Mouse (Mus musculus) adipocyte (in vitro differentiated cells): ENCODE measurements at regions not wholly inside any gene's neighbourhood (a gene's known extent, or its start where the extent isn't known, plus 50 kb on each side); places are given as distances from the start of the nearest gene placed in this dataset.

Experiments
- DNase-seq: peaks from one replicate; pipeline ENCODE4 v3.0.0-alpha.2; 2016; ENCODE audit warnings: low spot score

DNA sequence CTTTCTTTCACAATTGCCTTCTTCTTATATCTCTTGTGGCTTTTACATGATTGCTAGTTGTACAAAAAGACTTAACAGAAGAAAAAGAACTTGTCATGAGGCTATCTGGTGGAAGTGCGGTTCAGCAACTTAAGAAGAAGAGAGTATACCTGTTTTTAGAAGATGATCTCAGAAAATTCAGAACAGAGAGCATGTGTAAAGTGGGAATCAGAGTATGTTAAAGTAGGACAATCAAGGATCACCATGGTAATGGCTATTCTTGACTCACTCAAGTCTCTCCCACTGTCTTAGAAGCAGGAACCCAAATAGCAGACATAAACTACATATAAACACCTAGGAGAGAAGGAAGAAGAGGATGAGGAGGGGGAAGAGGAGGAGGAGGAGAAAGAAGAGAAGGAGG lies 857.9 kb upstream of the Nr2f1 start:
- no peak for DNase-seq

DNA sequence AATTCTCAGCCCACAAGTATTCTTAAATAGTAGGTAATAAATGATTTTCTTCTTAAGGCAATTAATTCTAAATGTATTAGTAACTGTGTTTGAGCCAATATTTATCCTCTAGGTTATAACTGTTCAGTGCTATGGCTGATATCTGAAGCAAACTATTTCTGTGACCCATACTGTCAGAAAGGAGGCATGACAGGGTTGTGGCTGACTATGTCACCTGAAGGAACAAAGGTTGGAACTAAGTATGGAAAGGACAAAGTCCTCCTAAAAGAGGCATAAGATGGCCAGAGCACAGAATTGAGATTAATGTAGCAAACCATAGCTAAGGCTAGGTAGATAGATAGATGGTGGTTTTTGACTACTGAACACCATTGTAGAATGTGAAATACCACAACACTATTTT lies 854.9 kb upstream of the Nr2f1 start:
- DNase-seq, result no peak

DNA sequence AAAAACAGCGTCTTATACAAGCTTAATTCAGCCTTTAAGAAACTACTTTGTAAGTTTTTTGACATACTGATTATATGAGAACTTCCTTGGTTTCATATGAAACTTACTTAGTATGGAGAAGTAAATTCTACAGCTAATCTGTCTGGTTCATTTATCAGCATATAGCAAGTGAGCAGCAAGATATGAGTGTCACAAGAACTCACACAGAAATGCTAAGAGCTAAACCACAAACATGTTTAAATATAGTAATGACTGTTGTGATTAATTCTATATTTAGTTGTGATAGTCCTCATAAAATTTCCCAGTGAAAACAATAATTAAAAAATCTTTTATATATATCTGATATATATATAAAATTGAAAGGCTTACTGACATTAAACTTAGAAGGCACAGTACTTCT lies 853.9 kb upstream of the Nr2f1 start:
- DNase-seq, result no peak

DNA sequence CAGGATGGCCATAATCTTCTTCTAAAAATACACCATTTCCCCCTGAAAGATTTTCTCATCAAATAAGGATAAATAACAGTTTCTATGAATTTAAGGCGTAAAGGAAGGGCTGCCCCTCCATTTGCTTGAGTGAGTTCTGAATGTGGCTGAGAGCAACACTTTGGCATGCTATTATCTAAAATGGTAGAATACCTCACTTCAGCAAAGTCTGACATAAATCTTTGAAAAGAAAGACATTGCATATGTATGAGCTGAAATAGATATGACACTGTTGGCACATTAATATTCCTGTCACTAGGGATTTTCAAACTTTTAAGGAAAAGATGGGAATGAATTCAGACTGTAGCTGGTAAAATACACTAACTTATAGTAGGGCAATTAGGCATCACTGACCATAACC lies 847.7 kb upstream of the Nr2f1 start:
- DNase-seq, result no peak

DNA sequence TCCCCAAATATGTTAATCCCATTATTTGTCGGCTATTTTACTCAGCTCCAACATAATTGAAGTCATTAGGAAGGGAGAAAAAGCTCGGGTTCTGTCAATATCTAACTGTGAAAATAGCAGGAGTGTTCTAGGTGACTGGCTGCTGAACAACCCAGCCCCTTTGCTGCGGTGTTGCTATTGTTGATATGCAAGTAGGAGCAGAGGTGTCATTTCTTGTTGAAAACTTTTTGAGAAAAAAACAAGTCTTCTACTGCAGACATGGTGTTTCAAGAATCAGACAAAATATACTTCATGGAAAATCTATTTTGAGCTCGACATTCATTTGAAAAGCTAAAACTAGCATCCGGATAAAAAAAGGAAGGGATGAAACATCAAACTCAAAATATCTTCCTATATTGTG lies 845.1 kb upstream of the Nr2f1 start:
- no peak for DNase-seq

DNA sequence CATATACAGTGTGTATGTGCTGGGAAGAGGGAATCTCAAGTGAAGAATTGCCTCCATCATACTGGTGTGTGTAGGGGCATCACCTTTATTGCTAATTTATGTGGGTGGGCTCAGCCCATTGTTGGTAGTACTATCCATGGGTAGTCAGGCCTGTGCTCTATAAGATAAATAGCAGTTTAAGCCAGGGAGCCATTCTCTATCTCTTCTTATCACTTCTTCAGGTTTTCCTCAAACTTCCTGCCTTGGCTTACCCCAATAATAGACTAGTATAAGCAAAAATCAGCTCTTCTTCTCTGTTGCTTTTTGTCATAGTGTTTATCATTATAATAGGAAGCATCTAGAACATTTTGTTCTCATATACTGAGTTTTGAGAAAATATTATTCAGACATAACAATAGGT lies 838.3 kb upstream of the Nr2f1 start:
- DNase-seq, result no peak

DNA sequence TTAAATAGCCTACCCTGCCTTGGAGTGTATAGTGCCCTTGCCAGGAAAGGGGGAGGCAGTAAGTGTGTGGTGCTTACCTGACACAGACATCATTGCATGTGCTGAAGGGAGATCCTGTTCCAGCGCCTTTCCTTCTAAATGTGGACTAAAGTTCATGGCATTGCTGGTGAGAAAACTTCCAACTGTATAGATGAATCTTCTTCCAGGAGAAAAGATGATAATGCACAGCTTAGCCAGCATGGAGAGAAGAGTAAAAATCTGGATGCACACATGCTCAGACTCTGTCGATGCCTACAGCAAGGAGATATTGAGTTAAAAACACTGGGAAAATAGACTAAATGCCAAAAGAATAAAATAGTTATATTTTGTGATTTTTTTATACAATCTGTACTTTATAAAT lies 835.7 kb upstream of the Nr2f1 start:
- DNase-seq, result no peak

DNA sequence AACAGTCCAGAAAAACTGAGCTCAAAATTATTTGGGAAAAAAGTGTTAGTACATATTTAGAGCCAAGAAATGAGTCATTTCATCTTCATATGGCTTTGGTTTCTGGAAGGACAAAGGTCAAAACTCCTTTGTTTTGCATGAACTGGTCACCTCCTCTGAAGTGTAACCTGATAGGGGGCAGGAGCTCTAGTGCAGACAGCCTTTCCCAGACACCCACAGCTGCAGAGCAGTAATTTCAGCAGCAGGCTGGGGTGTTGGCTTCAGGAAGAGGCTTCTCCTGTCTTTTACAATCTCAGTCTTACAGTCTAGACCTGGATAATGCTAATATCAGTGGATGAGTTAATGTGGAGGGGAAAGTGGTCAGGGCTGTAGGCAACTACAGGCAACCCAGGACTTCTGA lies 830.4 kb upstream of the Nr2f1 start:
- peak; percentile 54 for DNase-seq

DNA sequence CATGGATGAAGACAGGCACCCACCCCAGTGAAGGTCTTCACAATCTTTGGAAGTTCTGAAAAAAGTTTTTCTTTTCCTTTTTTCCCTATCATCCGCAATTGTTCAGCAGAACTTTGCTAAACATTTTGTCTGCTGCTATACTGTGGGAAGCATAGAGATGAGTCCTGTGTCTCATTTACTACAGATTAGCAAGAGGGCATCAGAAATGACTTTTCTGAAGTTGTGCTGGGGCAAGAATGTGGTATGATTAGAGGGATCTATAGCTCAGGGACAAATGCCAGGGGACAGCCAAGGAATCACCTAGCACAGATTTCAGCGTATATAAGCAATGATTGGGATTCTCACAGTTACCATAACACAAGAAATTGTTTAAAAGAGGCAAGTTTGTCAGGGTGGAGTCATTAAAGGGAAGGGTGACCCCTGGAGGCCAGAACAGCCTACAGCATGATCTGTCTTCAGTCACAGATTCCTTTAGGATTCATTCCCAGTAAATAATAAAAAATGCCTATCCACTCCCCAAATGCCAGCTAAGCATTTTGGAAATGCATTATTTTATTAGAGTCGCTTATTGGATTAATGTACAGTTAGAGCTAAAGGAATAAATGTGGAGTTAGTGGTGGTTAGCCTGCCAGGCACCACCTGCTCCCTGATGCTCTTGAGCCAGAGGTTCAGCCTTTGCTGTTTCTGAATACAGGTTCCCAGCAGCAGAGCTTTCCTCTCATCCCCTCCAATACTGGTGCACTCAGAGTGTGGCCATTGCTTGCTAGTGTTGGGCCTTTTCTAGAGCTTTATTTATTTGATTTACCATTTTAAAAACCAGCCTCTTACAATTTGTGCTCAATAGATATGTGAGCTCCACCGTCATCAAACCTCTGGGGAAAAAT lies 828.6 kb upstream of the Nr2f1 start:
- DNase-seq, result peak; percentile 64

DNA sequence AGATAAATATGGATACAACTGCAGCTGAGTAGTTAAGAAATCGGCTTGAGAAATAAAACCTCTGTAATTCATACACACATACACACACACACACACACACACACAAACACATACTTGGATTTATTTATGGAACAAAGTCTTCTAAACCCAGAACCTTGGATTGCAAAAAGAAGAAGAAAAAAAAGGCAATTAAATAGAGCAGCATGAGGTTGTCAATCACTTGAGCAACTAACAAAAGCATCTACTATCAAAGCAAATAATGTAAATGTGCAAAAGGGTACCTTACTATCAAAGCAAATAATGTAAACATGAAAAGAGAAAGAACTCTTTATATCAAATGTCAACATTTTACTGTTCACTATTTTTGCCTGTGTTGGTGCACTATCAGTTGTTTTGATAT lies 826.1 kb upstream of the Nr2f1 start:
- no peak for DNase-seq

DNA sequence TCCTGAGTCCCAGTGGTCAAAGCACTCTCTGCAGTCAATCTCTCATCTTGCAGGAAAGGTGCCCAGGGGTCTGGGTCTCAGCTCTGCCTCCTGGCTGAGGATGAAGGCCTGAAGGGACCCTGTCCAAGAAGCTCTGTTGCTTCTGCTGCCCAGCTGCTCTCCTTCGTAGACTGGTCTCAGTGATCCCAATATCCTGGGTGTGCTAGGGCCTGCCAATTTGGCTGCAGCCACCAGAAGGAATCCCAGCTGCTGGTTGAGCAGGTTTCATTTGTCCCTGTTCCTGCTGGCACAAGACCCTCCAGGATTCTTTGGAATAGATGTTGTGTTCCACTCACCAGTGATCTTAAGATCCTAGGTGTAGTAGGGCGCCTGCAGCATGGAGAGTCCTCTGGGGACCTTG lies 818.5 kb upstream of the Nr2f1 start:
- DNase-seq, result no peak

DNA sequence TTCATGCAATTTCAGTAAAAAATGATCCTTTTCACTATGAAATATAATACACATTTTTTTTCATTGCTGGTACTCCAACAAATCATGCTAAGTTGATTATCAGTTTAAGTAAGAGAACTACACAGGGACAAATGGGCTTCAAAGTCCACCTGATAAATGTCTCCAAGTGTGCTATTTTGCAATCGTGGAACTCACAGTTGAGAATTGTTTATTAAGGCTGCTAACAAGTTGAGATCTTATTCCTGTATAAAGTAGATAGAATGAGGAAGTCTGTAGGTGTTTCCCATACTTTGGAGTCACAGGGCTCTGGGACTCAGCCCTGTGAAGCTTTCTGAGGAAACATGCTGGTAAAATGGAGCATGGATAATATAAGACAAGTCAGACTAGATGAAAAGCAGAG lies 803.8 kb upstream of the Nr2f1 start:
- DNase-seq, result no peak

DNA sequence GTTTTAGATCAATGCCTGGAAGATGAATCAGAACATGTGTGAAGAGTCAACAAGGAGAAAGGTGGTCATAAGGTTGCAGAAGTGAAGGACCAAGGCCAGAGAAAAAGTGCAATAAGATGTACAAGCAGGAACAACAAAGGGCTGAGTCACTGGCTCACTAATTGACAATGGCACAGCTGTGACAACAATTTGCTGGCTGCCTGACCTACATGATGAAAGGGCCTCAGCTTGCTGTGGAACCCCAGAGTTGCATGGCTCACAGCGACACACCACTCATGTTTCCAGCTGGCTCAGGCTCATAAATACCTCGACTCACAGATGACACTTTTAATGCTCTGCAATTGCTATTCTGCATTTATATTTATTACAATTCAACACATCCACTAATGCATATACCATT lies 799.3 kb upstream of the Nr2f1 start:
- no peak for DNase-seq

DNA sequence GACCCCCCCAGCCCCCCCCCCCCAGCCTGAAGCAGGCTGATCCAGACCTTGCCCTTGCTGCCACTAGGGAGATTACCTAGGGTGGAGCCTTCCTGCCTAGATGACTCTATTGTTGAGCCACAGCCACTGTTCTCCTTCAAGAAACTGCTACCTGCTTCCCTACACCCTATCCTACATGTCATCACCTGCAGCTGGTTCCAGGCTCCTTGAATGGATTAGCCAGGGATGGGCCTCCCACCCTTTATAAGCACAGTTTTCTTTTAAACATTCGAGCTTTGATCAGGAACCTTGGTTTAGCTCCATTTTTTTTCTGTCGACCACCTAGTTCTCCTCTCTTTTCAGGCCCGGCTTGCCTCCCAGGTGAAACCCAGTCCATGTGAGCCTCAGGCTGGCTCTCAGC lies 792.8 kb upstream of the Nr2f1 start:
- no peak for DNase-seq

DNA sequence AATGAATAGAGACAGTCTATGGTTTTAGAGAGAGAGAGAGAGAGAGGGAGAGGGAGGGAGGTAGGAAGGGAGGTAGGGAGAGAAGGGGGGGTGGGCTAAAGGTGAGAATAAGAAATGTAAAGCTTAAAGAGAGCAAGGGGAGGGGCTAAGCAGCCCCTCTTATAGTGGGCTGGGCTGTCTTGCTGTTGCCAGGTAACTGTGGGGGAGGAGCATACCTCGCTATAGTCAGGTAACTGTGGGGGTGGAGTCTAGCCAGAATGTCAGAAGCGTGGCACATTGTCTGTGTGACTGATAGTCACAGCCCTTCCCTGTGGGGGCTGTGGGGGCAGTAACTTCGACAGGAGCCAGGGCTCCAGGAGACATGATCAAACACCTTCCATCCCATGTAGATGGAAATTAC lies 786.4 kb upstream of the Nr2f1 start:
- no peak for DNase-seq

DNA sequence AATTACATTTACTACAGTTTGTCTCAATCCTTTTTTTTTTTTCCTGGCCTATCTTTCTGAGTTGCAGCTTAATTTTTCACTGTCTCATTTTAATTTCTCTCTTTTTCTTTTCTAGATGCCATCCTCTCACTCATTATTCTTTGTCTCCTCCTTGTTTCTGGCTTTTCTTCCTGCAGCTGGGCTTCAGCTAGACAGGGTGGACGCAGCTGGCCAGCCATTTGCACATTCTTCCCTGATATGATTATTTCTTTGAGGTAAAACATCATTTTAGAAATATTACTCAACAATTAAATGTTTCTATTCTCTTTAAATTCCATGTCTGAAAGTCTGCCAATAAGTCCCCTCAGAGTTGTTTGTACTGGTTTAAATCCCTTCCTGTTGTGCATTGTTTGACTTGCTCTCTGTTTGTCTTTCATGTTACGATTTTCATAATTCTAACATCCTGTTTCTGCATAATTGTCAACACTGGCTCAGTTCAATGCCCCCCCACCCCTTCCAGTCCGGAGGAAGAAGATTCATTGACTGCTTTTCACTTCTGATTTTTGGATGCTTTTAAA lies 777.7 kb upstream of the Nr2f1 start:
- DNase-seq, result no peak

DNA sequence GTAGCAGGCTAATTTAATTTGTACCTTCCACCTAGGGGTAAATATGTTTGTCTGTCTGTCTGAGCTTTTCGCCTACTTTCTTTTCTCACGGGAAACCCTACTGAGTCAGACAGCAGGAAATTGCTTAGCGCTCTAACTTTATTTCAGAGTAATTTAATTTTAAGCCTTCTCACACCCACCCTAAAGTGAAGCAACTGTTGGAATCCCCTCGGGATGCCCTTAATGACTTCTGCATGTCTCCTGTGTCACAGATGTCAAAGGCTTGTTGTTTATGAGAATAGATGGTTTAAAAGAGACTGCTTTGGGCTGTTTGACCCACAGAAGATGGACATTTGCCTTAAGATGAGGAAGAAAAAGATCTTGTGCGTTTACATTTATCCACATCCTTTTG lies 738.8 kb upstream of the Nr2f1 start:
- DNase-seq, result no peak

DNA sequence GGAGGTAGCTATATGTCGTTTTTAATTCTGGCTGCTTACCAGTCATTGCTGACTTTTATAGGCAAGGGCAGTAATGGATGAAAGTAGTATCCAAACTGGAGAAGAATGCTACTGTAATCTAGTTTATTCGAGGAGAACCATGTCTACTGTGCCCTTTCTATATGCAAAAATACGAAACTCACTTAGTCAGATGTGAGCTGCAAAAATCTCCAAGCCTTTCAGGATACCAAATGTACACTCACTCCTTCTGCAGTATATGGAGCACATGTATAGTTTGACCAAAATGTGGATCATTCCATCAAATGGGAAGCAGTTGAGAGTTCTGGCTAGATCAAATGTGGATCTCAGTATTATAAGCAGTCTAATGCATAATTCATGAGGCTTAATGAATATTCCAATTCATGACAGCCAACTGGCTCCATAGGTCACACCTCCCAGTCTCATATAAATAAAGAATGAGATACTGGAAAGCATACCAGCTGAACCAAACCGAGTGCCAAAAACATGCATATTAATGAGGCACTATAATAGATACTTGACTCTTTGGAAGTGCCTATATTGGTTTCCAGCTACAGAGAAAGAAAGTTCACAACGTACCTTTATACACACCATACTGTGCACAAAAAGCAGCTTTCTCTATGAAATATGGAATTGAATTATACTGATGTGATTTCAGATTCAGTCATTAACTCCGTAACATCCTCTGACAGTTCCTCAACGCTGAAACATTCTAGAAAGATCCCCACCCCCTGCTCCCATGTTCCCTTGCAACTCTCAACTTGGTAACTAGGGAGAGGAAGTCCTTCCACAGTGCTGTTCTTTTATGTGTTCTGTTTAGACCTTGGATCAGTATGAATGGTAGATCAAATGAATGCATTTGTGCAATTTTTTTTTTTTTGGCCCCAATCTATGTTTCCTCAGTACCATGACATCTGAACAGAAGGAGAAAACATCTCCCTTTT lies 738.1 kb upstream of the Nr2f1 start:
- DNase-seq, result no peak

DNA sequence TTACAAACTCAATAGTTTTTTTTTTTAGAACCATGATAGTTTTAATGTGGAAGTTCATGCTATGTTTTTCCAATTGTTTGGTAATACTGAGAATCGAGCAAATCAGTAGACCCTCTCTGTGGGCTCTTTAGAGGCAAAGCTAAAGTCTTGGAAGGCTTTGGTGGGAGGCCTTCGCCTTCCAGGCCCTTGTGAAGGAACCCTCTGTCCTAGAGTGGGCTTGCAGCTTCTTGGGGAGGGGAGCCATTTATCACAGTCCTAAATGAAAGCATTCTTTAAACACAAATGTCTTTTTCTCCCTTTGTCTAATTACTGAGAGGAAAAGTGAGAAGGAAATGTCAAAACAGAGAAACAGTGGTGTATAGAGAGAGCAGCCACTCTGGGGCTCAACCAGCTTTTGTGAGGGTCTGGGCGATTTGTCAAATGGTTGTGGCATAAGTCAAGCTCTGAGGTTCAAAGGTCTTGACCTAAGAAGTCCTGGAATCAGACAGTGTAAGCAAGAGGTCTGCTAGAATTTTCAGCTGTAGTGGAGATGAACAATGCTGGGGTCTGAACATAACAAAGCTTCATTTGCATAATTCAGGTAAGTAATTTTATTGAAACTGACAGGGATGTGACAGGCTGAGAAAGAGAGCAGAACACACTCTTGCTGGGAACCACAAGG lies 736.6 kb upstream of the Nr2f1 start:
- no peak for DNase-seq

DNA sequence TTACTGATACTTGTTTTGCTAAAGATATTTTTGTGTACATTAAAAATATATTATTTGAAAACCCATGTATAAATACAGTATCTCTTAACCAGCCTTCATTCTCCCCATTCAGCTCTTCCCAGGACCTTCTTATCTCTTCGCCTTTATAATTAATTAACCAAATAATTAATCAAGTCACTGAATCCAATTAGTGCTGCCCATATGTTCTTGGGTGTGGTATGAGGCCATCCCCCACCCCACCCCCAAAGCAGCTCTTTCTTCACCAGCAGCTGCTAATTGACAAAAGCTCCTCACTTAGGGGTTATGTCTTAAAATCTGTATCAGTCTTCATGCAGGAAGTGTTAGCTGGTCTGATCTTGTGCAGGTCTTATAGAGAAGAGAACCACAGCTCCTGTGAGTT lies 728.8 kb upstream of the Nr2f1 start:
- no peak for DNase-seq

DNA sequence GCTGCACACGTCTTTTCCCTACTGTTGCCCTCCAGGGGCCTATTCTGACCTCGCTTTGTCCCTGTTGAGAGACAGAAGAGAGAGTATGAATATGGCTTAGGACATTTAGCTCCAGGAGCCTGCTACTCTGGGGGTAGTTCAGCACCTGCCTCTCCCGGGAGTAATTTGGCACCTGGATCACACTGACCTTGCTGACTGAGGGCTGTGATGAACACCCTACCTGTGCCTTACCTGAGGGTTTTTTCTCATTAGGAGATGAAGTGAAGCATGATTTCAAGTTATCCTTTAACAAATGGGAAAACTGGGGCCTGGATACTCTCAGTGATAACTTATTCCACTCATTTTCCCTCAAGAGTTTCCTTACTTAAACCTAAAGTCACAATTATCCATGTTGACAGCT lies 721.2 kb upstream of the Nr2f1 start:
- no peak for DNase-seq

DNA sequence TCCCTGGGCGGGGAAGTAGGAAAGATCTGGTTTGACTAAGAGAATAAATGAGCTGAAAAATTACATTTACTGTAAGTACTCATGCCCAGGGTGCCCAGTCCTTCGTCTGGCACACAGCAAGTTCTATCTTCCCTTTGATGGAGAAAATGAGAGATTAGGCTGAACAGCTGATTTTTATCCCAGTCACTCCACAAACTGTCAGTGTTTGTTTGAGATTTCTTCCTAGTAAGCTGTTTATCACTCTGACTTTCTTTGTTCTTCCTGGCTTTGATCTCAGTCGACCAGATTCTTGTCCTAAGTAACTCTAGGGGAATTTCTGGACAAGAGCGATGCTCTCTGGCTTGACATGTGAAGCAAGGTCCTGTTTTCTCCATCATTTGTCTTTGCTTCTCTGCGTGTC lies 710.3 kb upstream of the Nr2f1 start:
- DNase-seq, result no peak
